Mouse (Mus musculus): Measurements from ENCODE around the gene Fam122a. TPM values are rescaled to one million over a fixed set of nuclear protein-coding genes. Genes with fewer than 3 reads are reported as not detected.

The Fam122a gene
- polyA plus RNA-seq, 2 experiments, result 27.6 to 56.2 TPM

DNA sequence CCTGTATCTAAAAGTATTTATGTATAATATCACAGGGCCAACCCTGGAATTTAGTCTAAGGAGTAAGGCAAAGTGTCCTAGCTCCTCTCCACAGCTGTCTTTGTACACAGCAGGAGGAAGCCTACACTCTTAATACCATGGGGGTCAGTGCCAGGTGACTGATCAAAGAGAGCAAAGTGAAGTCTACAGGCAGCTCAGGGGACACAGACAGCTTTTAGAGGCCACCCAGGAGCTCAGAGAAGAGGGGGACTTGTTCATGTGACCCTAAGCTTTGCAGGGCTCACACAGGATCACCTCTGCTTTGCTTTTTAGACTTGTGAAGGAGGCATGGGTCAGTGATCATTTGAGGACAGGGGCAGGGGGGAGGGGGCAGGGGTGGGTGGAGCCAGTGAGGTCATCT, 24.4 kb upstream of the Fam122a start:
- no peak overlapping the region for H3K4me2 ChIP-seq (replicated peaks; ENCODE audit: low read depth, low read length, severe bottlenecking)
- H3K4me1 ChIP-seq (ENCODE audit: control insufficient read depth, insufficient read depth, low read length), result no peaks in the 10 kb centered on the region
- no peak overlapping the region for H3K27ac ChIP-seq (replicated peaks; ENCODE audit: low read depth, low read length)
- no peak overlapping the region for H3K9ac ChIP-seq (ENCODE audit: low read depth, low read length, severe bottlenecking)
- ATAC-seq (ENCODE audit: low FRiP score, low read depth), result no peak
- DNase-seq (ENCODE audit: low spot score), result no peak
- H3K9me3 ChIP-seq (ENCODE audit: control insufficient read depth, low read length), result no peaks in the 10 kb centered on the region
- TF ChIP-seq POLR2A (IDR thresholded peaks at IDR 0.05; ENCODE audit: borderline replicate concordance, extremely low read depth, insufficient read depth, insufficient read length), result no peak
- H3K27me3 ChIP-seq (ENCODE audit: control insufficient read depth, insufficient read depth, low read length), result no peaks in the 10 kb centered on the region
- H3K4me3 ChIP-seq (replicated peaks; ENCODE audit: low read length), result no peak overlapping the region
- H3K36me3 ChIP-seq (ENCODE audit: control insufficient read depth, insufficient read depth, low read length), result no peaks in the 10 kb centered on the region

GRCm38 (mm10) chr19:24500431-24500830, 23.3 kb upstream of the Fam122a start:
- ATAC-seq (ENCODE audit: low FRiP score, low read depth) (no peak), DNase-seq (ENCODE audit: low spot score) (no peak)
- H3K36me3 ChIP-seq (ENCODE audit: control insufficient read depth, insufficient read depth, low read length), result no peaks in the 10 kb centered on the region
- no peak overlapping the region for H3K9ac ChIP-seq (ENCODE audit: low read depth, low read length, severe bottlenecking)
- WGBS, result 80% methylated on average over 5 of the region's 5 CpGs
- H3K27me3 ChIP-seq (ENCODE audit: control insufficient read depth, insufficient read depth, low read length), result no peaks in the 10 kb centered on the region
- TF ChIP-seq POLR2A (IDR thresholded peaks at IDR 0.05; ENCODE audit: borderline replicate concordance, extremely low read depth, insufficient read depth, insufficient read length), result no peak
- no peaks in the 10 kb centered on the region for H3K4me1 ChIP-seq (ENCODE audit: control insufficient read depth, insufficient read depth, low read length)
- no peaks in the 10 kb centered on the region for H3K9me3 ChIP-seq (ENCODE audit: control insufficient read depth, low read length)
- H3K27ac ChIP-seq (replicated peaks; ENCODE audit: low read depth, low read length), result no peak overlapping the region
- no peak overlapping the region for H3K4me2 ChIP-seq (replicated peaks; ENCODE audit: low read depth, low read length, severe bottlenecking)
- H3K4me3 ChIP-seq (replicated peaks; ENCODE audit: low read length), result no peak overlapping the region

DNA sequence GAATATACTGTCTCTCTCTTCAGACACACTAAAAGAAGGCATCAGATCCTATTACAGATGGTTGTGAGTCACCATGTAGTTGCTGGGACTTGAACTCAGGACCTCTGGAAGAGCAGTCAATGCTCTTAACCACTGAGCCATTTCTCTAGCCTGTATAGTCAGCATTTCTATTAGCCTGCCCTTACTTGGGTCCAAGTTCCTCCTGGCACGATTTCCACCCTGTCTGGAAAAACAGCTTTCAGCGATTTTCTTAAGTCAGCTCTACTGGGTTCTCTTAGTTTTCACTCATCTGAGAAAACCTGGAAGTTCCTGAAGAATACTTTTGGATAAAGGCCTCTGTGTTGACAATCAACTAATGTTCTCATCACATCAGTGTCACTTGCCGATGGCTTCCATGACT, 22.1 kb upstream of the Fam122a start:
- no peak overlapping the region for H3K9ac ChIP-seq (ENCODE audit: low read depth, low read length, severe bottlenecking)

DNA sequence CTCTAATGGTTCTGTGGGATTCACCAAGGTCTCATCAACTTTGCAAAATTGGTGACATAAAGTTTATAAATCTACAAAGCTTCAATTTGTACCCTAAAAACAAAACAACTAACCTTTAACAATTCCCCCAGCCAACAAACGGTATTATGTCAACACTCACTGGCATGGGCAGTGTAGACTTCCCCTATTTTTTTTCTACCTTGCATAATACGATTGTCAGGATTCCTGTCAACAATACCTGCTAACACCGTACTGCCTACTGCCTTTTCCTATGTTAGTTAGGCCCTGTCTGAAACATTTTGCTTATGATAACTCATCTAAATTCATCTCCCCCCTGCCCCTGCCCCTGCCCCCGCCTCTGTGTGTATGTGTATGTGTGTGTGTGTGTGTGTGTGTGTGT, 16.7 kb upstream of the Fam122a start:
- no peak for DNase-seq (ENCODE audit: low spot score)
- TF ChIP-seq POLR2A (IDR thresholded peaks at IDR 0.05; ENCODE audit: borderline replicate concordance, extremely low read depth, insufficient read depth, insufficient read length), result no peak
- Histone ChIP-seq H3K27me3 (ENCODE audit: control insufficient read depth, insufficient read depth, low read length) (no peaks in the 10 kb centered on the region), H3K4me3 (replicated peaks; ENCODE audit: low read length) (no peak overlapping the region), H3K4me2 (replicated peaks; ENCODE audit: low read depth, low read length, severe bottlenecking) (no peak overlapping the region), H3K9me3 (ENCODE audit: control insufficient read depth, low read length) (no peaks in the 10 kb centered on the region), H3K36me3 (ENCODE audit: control insufficient read depth, insufficient read depth, low read length) (no peaks in the 10 kb centered on the region), H3K9ac (ENCODE audit: low read depth, low read length, severe bottlenecking) (no peak overlapping the region), H3K4me1 (ENCODE audit: control insufficient read depth, insufficient read depth, low read length) (no peaks in the 10 kb centered on the region), H3K27ac (replicated peaks; ENCODE audit: low read depth, low read length) (no peak overlapping the region)
- ATAC-seq (ENCODE audit: low FRiP score, low read depth), result no peak
- 85% methylated on average over 4 of the region's 4 CpGs for WGBS

More for the DNA sequence above, 22.1 kb upstream of the Fam122a start:
- Histone ChIP-seq H3K27ac (replicated peaks; ENCODE audit: low read depth, low read length) (no peak overlapping the region), H3K9me3 (ENCODE audit: control insufficient read depth, low read length) (no peaks in the 10 kb centered on the region), H3K4me2 (replicated peaks; ENCODE audit: low read depth, low read length, severe bottlenecking) (no peak overlapping the region), H3K27me3 (ENCODE audit: control insufficient read depth, insufficient read depth, low read length) (no peaks in the 10 kb centered on the region), H3K4me3 (replicated peaks; ENCODE audit: low read length) (no peak overlapping the region), H3K36me3 (ENCODE audit: control insufficient read depth, insufficient read depth, low read length) (no peaks in the 10 kb centered on the region), H3K4me1 (ENCODE audit: control insufficient read depth, insufficient read depth, low read length) (no peaks in the 10 kb centered on the region)
- TF ChIP-seq POLR2A (IDR thresholded peaks at IDR 0.05; ENCODE audit: borderline replicate concordance, extremely low read depth, insufficient read depth, insufficient read length), result no peak
- 80% methylated on average over 3 of the region's 3 CpGs for WGBS
- no peak for ATAC-seq (ENCODE audit: low FRiP score, low read depth)
- DNase-seq (ENCODE audit: low spot score), result no peak

GRCm38 (mm10) chr19:24491824-24492223, 14.7 kb upstream of the Fam122a start:
- no peaks in the 10 kb centered on the region for H3K9me3 ChIP-seq (ENCODE audit: control insufficient read depth, low read length)
- no peak for TF ChIP-seq POLR2A (IDR thresholded peaks at IDR 0.05; ENCODE audit: borderline replicate concordance, extremely low read depth, insufficient read depth, insufficient read length)
- DNase-seq (ENCODE audit: low spot score) (no peak), ATAC-seq (ENCODE audit: low FRiP score, low read depth) (no peak)
- no peak overlapping the region for H3K4me2 ChIP-seq (replicated peaks; ENCODE audit: low read depth, low read length, severe bottlenecking)
- H3K9ac ChIP-seq (ENCODE audit: low read depth, low read length, severe bottlenecking), result no peak overlapping the region
- no peaks in the 10 kb centered on the region for H3K27me3 ChIP-seq (ENCODE audit: control insufficient read depth, insufficient read depth, low read length)
- no peak overlapping the region for H3K27ac ChIP-seq (replicated peaks; ENCODE audit: low read depth, low read length)
- WGBS, result 54% methylated on average over 3 of the region's 3 CpGs
- H3K4me1 ChIP-seq (ENCODE audit: control insufficient read depth, insufficient read depth, low read length), result no peaks in the 10 kb centered on the region
- H3K36me3 ChIP-seq (ENCODE audit: control insufficient read depth, insufficient read depth, low read length), result no peaks in the 10 kb centered on the region
- no peak overlapping the region for H3K4me3 ChIP-seq (replicated peaks; ENCODE audit: low read length)

- no peak overlapping the region for H3K4me2 ChIP-seq (replicated peaks; ENCODE audit: low read depth, low read length, severe bottlenecking)
- no peak overlapping the region for H3K4me3 ChIP-seq (replicated peaks; ENCODE audit: low read length)
- H3K9ac ChIP-seq (ENCODE audit: low read depth, low read length, severe bottlenecking), result no peak overlapping the region
- WGBS, result 74% methylated on average over 5 of the region's 5 CpGs
- no peak for TF ChIP-seq POLR2A (IDR thresholded peaks at IDR 0.05; ENCODE audit: borderline replicate concordance, extremely low read depth, insufficient read depth, insufficient read length)
- H3K36me3 ChIP-seq (ENCODE audit: control insufficient read depth, insufficient read depth, low read length), result no peaks in the 10 kb centered on the region
- no peak overlapping the region for H3K27ac ChIP-seq (replicated peaks; ENCODE audit: low read depth, low read length)
- H3K27me3 ChIP-seq (ENCODE audit: control insufficient read depth, insufficient read depth, low read length), result no peaks in the 10 kb centered on the region
- DNase-seq (ENCODE audit: low spot score), result no peak
- ATAC-seq (ENCODE audit: low FRiP score, low read depth), result no peak
- no peaks in the 10 kb centered on the region for H3K4me1 ChIP-seq (ENCODE audit: control insufficient read depth, insufficient read depth, low read length)
- H3K9me3 ChIP-seq (ENCODE audit: control insufficient read depth, low read length), result no peaks in the 10 kb centered on the region
Measured at GRCm38 (mm10) chr19:24490275-24490674, 13.1 kb upstream of the Fam122a start.

All from limb, embryonic 14.5 days (tissue).